Mouse (Mus musculus) forebrain, embryonic 16.5 days (tissue): ENCODE measurements around the gene Gchfr. TPM values are rescaled to one million over a fixed set of nuclear protein-coding genes. Genes with fewer than 3 reads are reported as not detected.

Experiments
- ATAC-seq: fragments of 200-750 bp; cut with Nextera tagmentation; 2 replicates; pipeline ENCODE4 v1.8.0; 2017; ENCODE audit warnings: mild to moderate bottlenecking, moderate library complexity
- H3K27ac ChIP-seq: fragments of 300-500 bp; sonication (generic); 2 replicates; pipeline ENCODE4 v1.5.1; 2014; ENCODE audit warnings: low read length, control low read depth
- H3K27me3 ChIP-seq: fragments of 300-500 bp; sonication (generic); replicated peaks from 2 replicates; pipeline ENCODE4 v1.6.1; 2014; ENCODE audit warnings: low read length; ENCODE audit not compliant: control insufficient read depth, insufficient read depth
- H3K36me3 ChIP-seq: fragments of 300-500 bp; sonication (generic); 2 replicates; pipeline ENCODE4 v1.6.1; 2014; ENCODE audit not compliant: control insufficient read depth, insufficient read depth
- H3K4me1 ChIP-seq: fragments of 300-500 bp; sonication (generic); replicated peaks from 2 replicates; pipeline ENCODE4 v1.6.1; 2014; ENCODE audit warnings: low read length; ENCODE audit not compliant: control insufficient read depth, insufficient read depth
- H3K4me2 ChIP-seq: fragments of 300-500 bp; sonication (generic); 2 replicates; pipeline ENCODE4 v1.6.1; 2014; ENCODE audit warnings: mild to moderate bottlenecking, low read length, control low read depth
- H3K4me3 ChIP-seq: fragments of 300-500 bp; sonication (generic); replicated peaks from 2 replicates; pipeline ENCODE4 v1.5.1; 2014; ENCODE audit warnings: mild to moderate bottlenecking, low read length, control low read depth
- H3K9ac ChIP-seq: fragments of 300-500 bp; sonication (generic); replicated peaks from 2 replicates; pipeline ENCODE4 v1.6.1; 2014; ENCODE audit warnings: low read depth, low read length, control low read depth
- H3K9me3 ChIP-seq: fragments of 300-500 bp; sonication (generic); 2 replicates; pipeline ENCODE4 v1.6.1; 2016; ENCODE audit warnings: low read length; ENCODE audit not compliant: control insufficient read depth
- WGBS: fragments of 180-500 bp; shearing (Covaris S2); extraction: QIAGEN DNeasy Blood & Tissue Kit; methylation state at CpG from one replicate; pipeline ENCODE4 v1.1.7; 2014; 5-methylcytosine and 5-hydroxymethylcytosine counted together
- polyA plus RNA-seq: library from polyadenylated mRNA; unstranded; fragments of >200 nt; fragmentation: Nextera tagmentation; extraction: Ambion mirVana; gene quantifications from 2 replicates; pipeline ENCODE4 v1.2.1, GENCODE M21; 2015

Gchfr gene
- polyA plus RNA-seq, 1 experiment from 2014 or later: 0.47 TPM

DNA sequence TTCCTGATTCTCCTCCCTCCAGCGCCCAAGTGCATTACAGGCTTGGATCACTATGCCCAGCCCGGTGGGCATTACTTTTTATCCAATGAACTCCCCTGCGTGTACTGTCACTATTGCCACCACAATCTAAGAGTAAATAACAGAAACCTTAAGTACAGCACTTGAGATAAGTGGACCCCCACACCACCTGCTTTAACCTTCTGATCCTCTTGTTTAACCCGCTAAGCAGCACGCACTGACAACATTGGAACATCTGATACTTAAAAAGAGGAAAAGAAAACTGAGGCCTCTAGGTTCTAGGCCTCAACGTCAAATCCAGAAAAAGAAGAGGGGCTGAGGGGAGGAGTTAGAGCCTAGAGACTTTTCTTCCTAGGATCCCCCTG is 40.4 kb downstream of the Gchfr start:
- H3K27ac ChIP-seq: peak overlapping the region; percentile 92
- H3K4me1 ChIP-seq: peaks cover 20% of the 10 kb centered on the region
- H3K4me2 ChIP-seq: peak overlapping the region; percentile 58
- ATAC-seq: no peak
- H3K9me3 ChIP-seq: no peaks in the 10 kb centered on the region
- H3K9ac ChIP-seq: peak overlapping the region; percentile 74
- H3K27me3 ChIP-seq: no peaks in the 10 kb centered on the region
- 19% methylated on average over 6 of the region's 6 CpGs for WGBS
- peaks cover 1% of the 10 kb centered on the region for H3K36me3 ChIP-seq
- peak overlapping the region; percentile 94 for H3K4me3 ChIP-seq

DNA sequence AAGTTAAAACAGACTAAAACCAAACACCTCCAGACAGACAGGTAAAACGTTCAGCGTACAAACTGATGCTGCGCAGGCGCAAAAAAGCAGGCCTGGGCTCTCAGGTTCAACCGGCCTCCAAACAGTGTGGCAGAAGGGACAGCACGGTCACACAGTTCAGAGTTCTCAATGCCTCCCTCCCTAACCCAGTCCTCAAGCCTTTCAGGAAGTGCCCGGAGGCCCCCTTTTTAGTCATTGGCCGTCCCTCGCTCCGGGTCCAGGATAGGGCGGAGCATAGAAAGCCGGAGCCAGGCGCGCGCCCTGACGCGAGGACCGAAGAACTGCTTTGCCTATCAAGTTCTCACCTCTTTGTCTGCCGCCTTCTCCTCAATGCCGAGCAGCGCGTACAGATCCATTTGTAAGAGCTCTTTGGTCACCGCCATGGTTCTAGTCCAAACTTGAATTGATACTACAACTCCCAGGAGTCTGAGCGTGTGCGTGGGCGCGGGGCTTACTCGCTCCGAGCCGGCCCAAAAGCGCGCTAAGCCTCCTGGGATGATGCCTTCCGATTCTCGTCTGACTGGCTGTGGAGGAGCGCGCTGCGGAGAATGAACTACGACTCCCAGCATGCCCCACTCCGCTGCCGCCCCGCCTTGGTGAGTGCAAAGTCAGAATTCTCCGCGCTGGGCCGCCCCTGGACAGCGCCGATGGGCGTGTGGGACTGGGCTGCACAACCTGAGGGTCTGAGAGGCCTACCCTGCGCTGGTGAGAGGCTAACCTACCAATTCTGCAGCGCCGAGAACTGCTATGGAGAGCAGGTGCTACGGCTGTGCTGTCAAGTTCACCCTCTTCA is 41.0 kb downstream of the Gchfr start, which contains the start of the genes Zfyve19 and Dnajc17:
Zfyve19 (plus strand) TSS at position 274 of the 832 bp plus-strand sequence.
Dnajc17 (minus strand) TSS at position 452 of the 832 bp plus-strand sequence.
- Histone ChIP-seq H3K4me3 (peak within 1 kb of the TSS; percentile 94), H3K36me3 (peaks cover 3% of the 10 kb centered on the region), H3K27me3 (no peaks in the 10 kb centered on the region), H3K4me2 (peak within 1 kb of the TSS; percentile 74), H3K9me3 (no peaks in the 10 kb centered on the region), H3K27ac (peak within 1 kb of the TSS; percentile 92), H3K4me1 (peaks cover 17% of the 10 kb centered on the region), H3K9ac (peak within 1 kb of the TSS; percentile 78)
- peak; percentile 98 for ATAC-seq
- 0% methylated on average over 51 of the region's 51 CpGs for WGBS

DNA sequence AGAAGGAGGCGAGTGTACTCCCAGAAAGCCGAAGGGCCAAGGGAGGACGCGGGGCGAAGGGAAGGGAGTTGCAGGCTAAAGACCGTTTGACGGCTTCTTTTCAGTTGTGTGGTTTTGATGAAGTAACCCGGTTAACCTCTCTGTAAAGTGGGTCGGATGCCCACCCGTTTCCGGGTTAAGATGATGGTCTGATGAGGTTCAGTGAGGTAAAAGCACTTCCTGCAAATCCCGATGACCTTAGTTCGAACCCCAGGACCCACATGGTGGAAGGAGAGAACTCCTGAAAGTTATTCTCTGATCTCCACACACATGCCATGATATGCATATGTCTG is 41.6 kb downstream of the Gchfr start:
- Histone ChIP-seq H3K4me2 (peak overlapping the region; percentile 74), H3K9ac (peak overlapping the region; percentile 78), H3K9me3 (no peaks in the 10 kb centered on the region), H3K27me3 (no peaks in the 10 kb centered on the region), H3K36me3 (peaks cover 3% of the 10 kb centered on the region), H3K4me1 (peaks cover 17% of the 10 kb centered on the region), H3K4me3 (peak overlapping the region; percentile 94), H3K27ac (peak overlapping the region; percentile 92; the same call in 1 of the 2 replicates)
- 2% methylated on average over 13 of the region's 13 CpGs for WGBS
- no peak for ATAC-seq

Other genes starting within 250 kb of the Gchfr start
- gene Chst14, start 241.3 kb upstream of the Gchfr start, polyA plus RNA-seq: 5.4 and 6.1 TPM in 2 replicates
- gene Ccdc32, start 138.4 kb upstream of the Gchfr start, polyA plus RNA-seq: 41.6 and 46.1 TPM in 2 replicates
- gene Rpusd2, start 133.0 kb upstream of the Gchfr start, polyA plus RNA-seq: 5.0 and 5.1 TPM in 2 replicates
- gene Knl1, start 120.7 kb upstream of the Gchfr start, polyA plus RNA-seq: 23.9 and 26.2 TPM in 2 replicates
- gene Rad51, start 55.0 kb upstream of the Gchfr start, polyA plus RNA-seq: 17.6 and 20.3 TPM in 2 replicates
- 59.6 and 65.3 TPM in 2 replicates for gene Rmdn3, start 10.7 kb upstream of the Gchfr start, polyA plus RNA-seq
- gene Gm14137, start 6.7 kb downstream of the Gchfr start, polyA plus RNA-seq: 1.1 and 1.3 TPM in 2 replicates
- 66.2 and 66.9 TPM in 2 replicates for gene Zfyve19, start 40.8 kb downstream of the Gchfr start, polyA plus RNA-seq
- gene Dnajc17, start 41.0 kb downstream of the Gchfr start, polyA plus RNA-seq: 21.3 and 24.6 TPM in 2 replicates
- not detected in 2 replicates for gene Ppp1r14d, start 62.1 kb downstream of the Gchfr start, polyA plus RNA-seq
- 0.44 and 0.57 TPM in 2 replicates for gene Spint1, start 69.6 kb downstream of the Gchfr start, polyA plus RNA-seq
- gene Rhov, start 103.5 kb downstream of the Gchfr start, polyA plus RNA-seq: 24.8 and 31.8 TPM in 2 replicates
- 32.5 and 33.6 TPM in 2 replicates for gene Vps18, start 121.0 kb downstream of the Gchfr start, polyA plus RNA-seq
- gene Dll4, start 158.0 kb downstream of the Gchfr start, polyA plus RNA-seq: 4.8 and 5.5 TPM in 2 replicates
- 4.6 and 11.3 TPM in 2 replicates for gene Chac1, start 183.5 kb downstream of the Gchfr start, polyA plus RNA-seq